Mouse (Mus musculus) forebrain, embryonic 12.5 days (tissue): ENCODE results near the gene Mlx. TPM values are rescaled to one million over a fixed set of nuclear protein-coding genes. Genes with fewer than 3 reads are reported as not detected.
A peak's percentile ranks its signal among the peaks of the same experiment; 100 is the strongest.

Experiments
- ATAC-seq: fragments of 200-750 bp; cut with Nextera tagmentation; 2 replicates; pipeline ENCODE4 v1.8.0; 2017; ENCODE audit warnings: moderate TSS enrichment; ENCODE audit not compliant: low FRiP score
- H3K27ac ChIP-seq: fragments of 300-500 bp; sonication (generic); 2 replicates; pipeline ENCODE4 v1.5.1; 2016; ENCODE audit warnings: mild to moderate bottlenecking
- H3K27me3 ChIP-seq: fragments of 300-500 bp; sonication (generic); 2 replicates; pipeline ENCODE4 v1.6.1; 2016; ENCODE audit warnings: mild to moderate bottlenecking
- H3K36me3 ChIP-seq: fragments of 300-500 bp; sonication (generic); replicated peaks from 2 replicates; pipeline ENCODE4 v1.6.1; 2016; ENCODE audit warnings: mild to moderate bottlenecking
- H3K4me1 ChIP-seq: fragments of 300-500 bp; sonication (generic); 2 replicates; pipeline ENCODE4 v1.6.1; 2016
- H3K4me2 ChIP-seq: fragments of 300-500 bp; sonication (generic); 2 replicates; pipeline ENCODE4 v1.6.1; 2016; ENCODE audit warnings: mild to moderate bottlenecking, moderate library complexity
- H3K4me3 ChIP-seq: fragments of 300-500 bp; sonication (generic); replicated peaks from 2 replicates; pipeline ENCODE4 v1.5.1; 2016; ENCODE audit warnings: mild to moderate bottlenecking
- H3K9ac ChIP-seq: fragments of 300-500 bp; sonication (generic); 2 replicates; pipeline ENCODE4 v1.6.1; 2016; ENCODE audit warnings: mild to moderate bottlenecking
- H3K9me3 ChIP-seq: fragments of 300-500 bp; sonication (generic); 2 replicates; pipeline ENCODE4 v1.6.1; 2016
- WGBS: fragments of 180-500 bp; shearing (Covaris S2); methylation state at CpG from one replicate; pipeline ENCODE4 v1.1.7; 2016; 5-methylcytosine and 5-hydroxymethylcytosine counted together
- polyA plus RNA-seq: library from polyadenylated mRNA; unstranded; fragments of >200 nt; fragmentation: Nextera tagmentation; extraction: Ambion mirVana; gene quantifications from 2 replicates; pipeline ENCODE4 v1.2.1, GENCODE M21; 2016

Mlx gene
- polyA plus RNA-seq, 1 experiment from 2014 or later = 47.6 TPM

DNA sequence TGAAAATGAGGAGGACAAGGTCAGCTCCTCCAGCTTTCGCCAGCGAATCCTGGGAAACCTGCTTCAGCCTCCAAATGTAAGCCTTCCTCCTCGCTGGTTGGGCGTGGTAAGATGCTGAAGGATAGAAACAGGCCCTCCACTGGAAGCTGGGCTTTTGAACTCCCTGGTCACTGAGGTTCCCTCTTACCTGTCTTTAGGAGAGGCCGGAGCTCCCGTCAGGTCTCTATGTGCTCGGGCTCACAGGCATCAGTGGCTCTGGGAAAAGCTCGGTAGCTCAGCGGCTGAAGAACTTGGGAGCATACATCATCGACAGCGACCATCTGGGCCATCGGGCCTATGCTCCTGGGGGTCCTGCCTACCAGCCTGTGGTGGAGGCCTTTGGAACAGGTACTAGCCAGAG, 2.3 kb upstream of the Mlx start:
- Histone ChIP-seq H3K36me3 (peaks cover 20% of the 10 kb centered on the region), H3K9me3 (no peaks in the 10 kb centered on the region), H3K27me3 (peaks cover 17% of the 10 kb centered on the region), H3K4me1 (peaks cover 56% of the 10 kb centered on the region), H3K27ac (no peak overlapping the region), H3K9ac (no peak overlapping the region), H3K4me3 (no peak overlapping the region), H3K4me2 (no peak overlapping the region)
- WGBS = 93% methylated on average over 12 of the region's 12 CpGs
- no peak for ATAC-seq

DNA sequence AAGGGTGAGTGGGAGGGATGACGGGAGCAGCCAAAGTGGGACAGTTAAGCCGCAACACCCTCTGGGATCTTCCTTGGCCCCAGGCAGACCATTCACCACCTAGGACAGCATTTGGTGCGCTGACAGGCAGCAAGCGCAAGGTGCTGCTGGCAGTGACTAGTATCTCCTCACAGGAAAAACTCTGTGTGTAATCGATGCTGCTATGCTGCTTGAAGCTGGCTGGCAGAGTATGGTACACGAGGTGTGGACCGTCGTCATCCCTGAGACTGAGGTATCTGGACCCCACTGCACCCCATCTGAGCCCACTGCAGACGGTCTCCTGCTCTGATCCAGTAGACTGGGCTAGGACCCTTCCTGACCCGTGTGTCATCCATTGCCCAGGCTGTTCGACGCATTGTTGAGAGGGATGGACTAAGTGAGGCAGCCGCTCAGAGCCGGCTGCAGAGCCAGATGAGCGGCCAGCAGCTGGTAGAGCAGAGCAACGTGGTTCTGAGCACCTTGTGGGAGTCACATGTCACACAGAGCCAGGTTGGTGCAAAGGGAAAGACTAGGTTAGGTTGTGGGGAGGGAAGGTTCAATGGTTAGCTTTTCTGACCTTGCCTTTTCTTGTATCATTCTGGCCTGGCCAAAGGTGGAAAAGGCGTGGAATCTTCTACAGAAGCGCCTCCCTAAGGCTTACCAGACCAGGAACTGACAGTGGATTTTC, 1.3 kb upstream of the Mlx start:
- H3K4me3 ChIP-seq = no peak overlapping the region
- H3K9ac ChIP-seq = peak overlapping the region; percentile 42; the same call in 1 of the 2 replicates
- H3K9me3 ChIP-seq = no peaks in the 10 kb centered on the region
- no peak for ATAC-seq
- peaks cover 30% of the 10 kb centered on the region for H3K36me3 ChIP-seq
- peaks cover 7% of the 10 kb centered on the region for H3K27me3 ChIP-seq
- WGBS = 92% methylated on average over 18 of the region's 18 CpGs
- H3K27ac ChIP-seq = no peak overlapping the region; the same call in 1 of the 2 replicates
- peaks cover 54% of the 10 kb centered on the region for H3K4me1 ChIP-seq
- H3K4me2 ChIP-seq = no peak overlapping the region

DNA sequence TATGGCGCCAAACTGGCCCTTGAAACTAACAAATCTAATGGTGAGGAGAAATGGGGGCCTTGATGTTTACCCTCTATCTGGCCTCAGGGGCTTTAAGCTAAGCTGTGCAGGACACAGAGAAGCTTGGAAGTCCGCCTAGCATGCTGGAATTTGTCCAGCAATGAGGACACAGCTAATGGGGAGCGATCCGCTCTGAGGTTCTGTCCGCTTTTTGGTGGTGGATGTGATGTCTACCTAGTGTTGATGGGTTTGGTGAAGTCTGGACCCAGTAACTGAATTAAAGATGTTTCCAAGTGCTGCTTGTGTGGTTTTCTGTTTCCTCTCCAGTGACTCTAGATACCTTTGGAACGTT, 778 bp upstream of the Mlx start:
- H3K4me3 ChIP-seq = peak overlapping the region; percentile 84; the same call in 1 of the 2 replicates
- 85% methylated on average over 6 of the region's 6 CpGs for WGBS
- H3K27ac ChIP-seq = peak overlapping the region; percentile 91
- H3K36me3 ChIP-seq = peaks cover 35% of the 10 kb centered on the region
- no peak for ATAC-seq
- H3K4me2 ChIP-seq = peak overlapping the region; percentile 98
- H3K4me1 ChIP-seq = peaks cover 52% of the 10 kb centered on the region
- no peaks in the 10 kb centered on the region for H3K9me3 ChIP-seq
- H3K9ac ChIP-seq = peak overlapping the region; percentile 42; the same call in 1 of the 2 replicates
- H3K27me3 ChIP-seq = peaks cover 2% of the 10 kb centered on the region

DNA sequence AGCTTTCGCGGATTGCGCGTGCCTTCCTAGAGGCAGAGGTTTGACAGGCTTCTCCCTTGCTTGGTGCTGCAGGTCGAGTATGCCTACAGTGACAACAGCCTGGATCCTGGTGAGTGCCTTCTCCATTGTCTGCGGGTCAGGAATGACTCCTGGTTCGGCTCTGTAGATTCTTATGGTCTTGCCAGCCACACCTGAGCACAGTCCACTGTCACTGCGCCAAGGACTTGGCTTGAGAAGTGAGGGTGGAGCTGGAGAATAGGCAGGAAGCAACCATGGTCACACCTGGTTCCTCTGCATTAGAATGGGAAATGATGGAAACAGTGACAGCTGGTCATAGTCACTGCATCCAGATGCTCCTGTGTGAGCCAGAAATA, 592 bp downstream of the Mlx start:
- Histone ChIP-seq H3K4me3 (peak overlapping the region; percentile 84), H3K27ac (peak overlapping the region; percentile 91; the same call in 1 of the 2 replicates), H3K36me3 (peaks cover 49% of the 10 kb centered on the region), H3K9me3 (no peaks in the 10 kb centered on the region), H3K4me2 (peak overlapping the region; percentile 98), H3K27me3 (no peaks in the 10 kb centered on the region), H3K4me1 (peaks cover 45% of the 10 kb centered on the region), H3K9ac (peak overlapping the region; percentile 89)
- 13% methylated on average over 8 of the region's 8 CpGs for WGBS
- ATAC-seq = no peak; the same call in 1 of the 2 replicates

DNA sequence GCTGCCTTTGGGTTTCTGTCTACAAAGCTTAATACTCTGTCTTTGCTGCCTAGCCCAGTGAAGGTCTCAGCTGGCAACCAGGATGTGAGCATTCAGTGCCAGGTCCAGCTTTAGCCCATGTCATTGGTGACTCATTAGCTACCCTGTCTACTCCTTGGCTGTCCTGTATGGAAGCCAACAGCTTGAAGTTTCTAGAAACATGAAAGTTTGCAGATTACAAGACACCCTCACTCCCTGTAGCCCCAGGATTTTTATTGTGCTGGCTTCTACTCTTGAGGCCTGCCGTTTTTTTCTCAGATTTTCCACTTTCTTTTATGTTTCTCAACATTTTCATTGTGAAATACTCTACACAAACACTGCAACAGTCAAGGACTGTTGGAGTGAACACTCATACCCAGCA, 2.9 kb downstream of the Mlx start:
- Histone ChIP-seq H3K36me3 (peaks cover 61% of the 10 kb centered on the region), H3K27me3 (no peaks in the 10 kb centered on the region), H3K9ac (no peak overlapping the region), H3K9me3 (no peaks in the 10 kb centered on the region), H3K4me1 (peaks cover 46% of the 10 kb centered on the region), H3K4me2 (no peak overlapping the region), H3K27ac (no peak overlapping the region), H3K4me3 (no peak overlapping the region)
- WGBS = 84% methylated on average over 1 of the region's 1 CpGs
- no peak for ATAC-seq

DNA sequence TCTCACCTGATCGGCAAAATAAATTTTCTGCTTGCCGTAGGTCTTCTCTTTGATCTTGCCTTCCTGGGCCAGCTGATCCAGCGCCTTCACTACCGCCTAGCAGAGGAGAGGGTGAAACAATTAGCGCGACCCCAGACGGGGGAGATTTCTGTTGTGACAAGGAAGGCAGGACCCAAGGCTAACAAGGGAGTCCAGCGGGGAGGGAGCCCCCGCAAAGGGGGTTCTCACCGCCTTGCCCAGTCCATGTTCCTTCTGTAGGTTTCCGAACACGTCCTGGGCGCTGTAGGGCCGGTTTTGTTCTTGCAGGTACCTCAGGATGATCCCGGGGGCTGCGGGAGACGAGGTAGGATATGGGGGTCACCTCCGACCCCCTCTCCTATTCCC, 7.8 kb downstream of the Mlx start:
- 1% methylated on average over 18 of the region's 18 CpGs for WGBS
- no peaks in the 10 kb centered on the region for H3K27me3 ChIP-seq
- peak overlapping the region; percentile 74 for H3K9ac ChIP-seq
- peaks cover 19% of the 10 kb centered on the region for H3K4me1 ChIP-seq
- peak overlapping the region; percentile 56; the same call in 1 of the 2 replicates for H3K27ac ChIP-seq
- peak overlapping the region; percentile 74 for H3K4me3 ChIP-seq
- peaks cover 72% of the 10 kb centered on the region for H3K36me3 ChIP-seq
- peak overlapping the region; percentile 72 for H3K4me2 ChIP-seq
- peak; percentile 50 for ATAC-seq
- H3K9me3 ChIP-seq = no peaks in the 10 kb centered on the region

DNA sequence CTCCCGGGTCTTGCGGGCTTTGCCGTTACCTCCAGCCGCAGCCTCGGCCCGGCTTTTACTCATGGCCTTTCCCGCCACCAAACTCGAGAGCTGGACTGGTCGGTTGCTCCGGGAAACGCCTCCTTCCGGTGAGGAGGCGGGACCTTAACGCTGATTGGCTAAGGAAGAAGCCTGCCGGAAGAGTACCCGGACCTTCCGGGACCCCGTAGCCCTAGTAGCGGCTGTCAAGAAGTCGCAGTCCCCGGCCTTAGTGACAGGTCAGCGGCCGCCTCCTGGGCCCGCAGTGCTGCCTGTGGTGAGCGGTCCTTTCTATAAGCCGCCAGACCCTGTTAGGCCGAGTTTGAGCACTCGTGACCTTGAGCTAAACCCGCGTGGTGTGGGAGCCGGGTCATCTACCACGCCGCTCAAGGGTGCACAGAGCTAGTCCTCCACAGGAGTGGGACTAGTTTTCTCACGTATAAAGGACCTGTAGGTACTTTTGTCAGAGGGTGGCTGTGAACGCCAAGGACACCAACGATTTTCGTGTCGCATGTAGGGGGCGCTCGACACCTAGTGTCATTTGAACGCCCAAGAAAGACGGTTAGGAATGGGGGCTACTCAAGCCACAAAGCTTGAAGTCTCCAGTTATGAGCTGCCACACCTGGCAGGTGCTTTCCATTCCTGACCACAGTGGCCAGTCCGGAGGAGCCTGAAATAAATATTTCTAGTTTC, 8.4 kb downstream of the Mlx start, which contains the start of gene Psmc3ip:
TSS of gene Psmc3ip (minus strand) at position 123 of the 711 bp plus-strand sequence.
- Histone ChIP-seq H3K27ac (peak within 1 kb of the TSS; percentile 86), H3K36me3 (peaks cover 72% of the 10 kb centered on the region), H3K4me1 (peaks cover 19% of the 10 kb centered on the region), H3K9me3 (no peaks in the 10 kb centered on the region), H3K4me3 (peak within 1 kb of the TSS; percentile 74), H3K4me2 (peak within 1 kb of the TSS; percentile 72), H3K9ac (peak within 1 kb of the TSS; percentile 74), H3K27me3 (no peaks in the 10 kb centered on the region)
- ATAC-seq = peak; percentile 97
- under 1% methylated on average over 43 of the region's 43 CpGs for WGBS

DNA sequence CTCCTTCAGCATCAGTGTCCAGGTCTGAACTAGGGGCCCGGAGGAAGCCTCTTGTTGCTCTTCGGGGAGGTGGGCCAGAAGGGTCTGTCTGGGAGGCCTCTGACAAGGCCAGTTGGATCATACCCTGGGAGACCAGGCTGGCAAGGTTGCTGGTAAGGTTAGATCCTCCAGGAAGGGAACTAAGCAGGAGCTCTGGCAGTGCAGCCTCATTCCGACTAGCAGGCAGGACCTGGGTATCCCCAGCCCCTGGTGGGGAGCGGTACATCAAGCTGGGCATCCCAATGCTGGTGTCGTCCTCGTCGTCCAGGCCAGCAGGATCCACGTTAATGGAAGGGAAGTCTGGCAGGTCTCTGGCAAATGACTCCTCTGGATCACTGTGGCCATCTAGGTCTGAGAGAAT, 11.2 kb downstream of the Mlx start:
- no peak overlapping the region for H3K27ac ChIP-seq
- H3K4me1 ChIP-seq = peaks cover 19% of the 10 kb centered on the region
- H3K9ac ChIP-seq = no peak overlapping the region
- no peak for ATAC-seq
- H3K4me3 ChIP-seq = no peak overlapping the region
- H3K36me3 ChIP-seq = peaks cover 70% of the 10 kb centered on the region
- WGBS = 91% methylated on average over 8 of the region's 8 CpGs
- no peaks in the 10 kb centered on the region for H3K9me3 ChIP-seq
- H3K4me2 ChIP-seq = no peak overlapping the region
- H3K27me3 ChIP-seq = no peaks in the 10 kb centered on the region

DNA sequence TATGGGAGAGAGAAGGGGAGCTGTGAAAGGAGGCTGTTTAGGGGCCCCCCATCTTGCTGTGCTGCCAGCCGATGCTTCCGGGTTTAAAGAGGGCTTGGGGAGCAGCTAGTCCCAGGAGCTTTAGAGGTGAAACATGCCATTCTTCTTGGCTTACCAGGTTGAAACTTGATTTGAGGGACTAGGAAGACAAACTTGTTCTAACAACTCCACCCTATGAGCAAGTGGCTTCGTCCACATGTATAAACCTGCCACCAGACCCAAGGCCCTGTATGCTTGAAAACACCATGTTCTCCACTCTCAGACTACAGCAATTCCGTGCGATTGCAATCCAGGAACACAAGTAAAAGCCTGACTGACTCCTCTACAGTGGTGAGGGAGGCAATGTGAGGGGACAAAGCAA, 15.9 kb downstream of the Mlx start:
- Histone ChIP-seq H3K9me3 (no peaks in the 10 kb centered on the region), H3K4me1 (no peaks in the 10 kb centered on the region), H3K4me3 (no peak overlapping the region), H3K27ac (no peak overlapping the region), H3K27me3 (no peaks in the 10 kb centered on the region), H3K4me2 (no peak overlapping the region), H3K9ac (no peak overlapping the region), H3K36me3 (peaks cover 62% of the 10 kb centered on the region)
- 94% methylated on average over 5 of the region's 5 CpGs for WGBS
- ATAC-seq = no peak

DNA sequence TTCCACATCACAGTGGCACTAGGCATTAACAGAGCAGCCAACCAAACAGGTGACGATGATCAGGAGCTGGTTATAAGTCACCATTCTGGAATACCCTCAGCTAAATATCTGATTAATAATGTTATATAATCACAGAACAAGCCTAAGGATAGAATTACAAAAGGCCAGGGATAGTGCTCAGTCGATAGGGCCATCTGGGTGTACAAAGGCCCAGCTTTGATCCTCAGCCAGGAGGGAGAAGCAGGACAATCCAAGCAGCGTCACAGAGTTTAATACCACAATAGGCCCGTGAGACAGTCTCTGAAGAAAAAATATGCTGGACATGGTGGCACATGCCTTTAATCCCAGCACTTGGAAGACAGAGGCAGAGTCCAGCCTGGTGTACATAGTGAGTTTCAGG, 22.3 kb downstream of the Mlx start:
- no peak for ATAC-seq

DNA sequence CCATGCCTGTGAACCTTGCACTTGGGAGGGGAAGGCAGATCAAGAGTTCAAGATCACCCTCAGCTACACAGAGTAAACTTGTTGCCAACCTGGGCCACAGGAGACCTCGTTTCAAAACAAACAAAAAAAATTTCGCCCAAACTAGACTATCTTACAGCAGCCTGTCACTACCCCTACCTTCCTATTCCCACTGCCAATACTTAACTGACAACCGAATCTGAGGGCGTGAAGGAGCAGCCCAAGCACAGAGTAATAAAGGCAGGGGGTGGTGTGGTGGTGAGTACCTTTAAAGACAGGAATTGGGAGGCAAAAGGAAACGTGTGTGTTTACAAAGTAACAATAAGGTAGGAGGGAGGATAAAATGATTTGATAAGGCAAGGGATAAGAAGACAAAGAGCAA, 23.6 kb downstream of the Mlx start:
- H3K4me1 ChIP-seq = peaks cover 15% of the 10 kb centered on the region
- no peak overlapping the region for H3K9ac ChIP-seq
- no peaks in the 10 kb centered on the region for H3K9me3 ChIP-seq
- 71% methylated on average over 5 of the region's 5 CpGs for WGBS
- ATAC-seq = no peak
- no peak overlapping the region for H3K27ac ChIP-seq
- no peak overlapping the region for H3K4me2 ChIP-seq
- H3K4me3 ChIP-seq = no peak overlapping the region
- H3K27me3 ChIP-seq = no peaks in the 10 kb centered on the region
- 0 out of 2 replicates have a peak, but pooled peaks cover 8% of the 10 kb centered on the region for H3K36me3 ChIP-seq

More for the DNA sequence above, 22.3 kb downstream of the Mlx start:
- Histone ChIP-seq H3K4me2 (no peak overlapping the region), H3K9ac (no peak overlapping the region), H3K4me1 (peaks cover 4% of the 10 kb centered on the region; the same call in 1 of the 2 replicates), H3K36me3 (0 out of 2 replicates have a peak, but pooled peaks cover 12% of the 10 kb centered on the region), H3K27me3 (no peaks in the 10 kb centered on the region), H3K27ac (no peak overlapping the region), H3K4me3 (no peak overlapping the region), H3K9me3 (no peaks in the 10 kb centered on the region)
- 74% methylated on average over 4 of the region's 4 CpGs for WGBS

DNA sequence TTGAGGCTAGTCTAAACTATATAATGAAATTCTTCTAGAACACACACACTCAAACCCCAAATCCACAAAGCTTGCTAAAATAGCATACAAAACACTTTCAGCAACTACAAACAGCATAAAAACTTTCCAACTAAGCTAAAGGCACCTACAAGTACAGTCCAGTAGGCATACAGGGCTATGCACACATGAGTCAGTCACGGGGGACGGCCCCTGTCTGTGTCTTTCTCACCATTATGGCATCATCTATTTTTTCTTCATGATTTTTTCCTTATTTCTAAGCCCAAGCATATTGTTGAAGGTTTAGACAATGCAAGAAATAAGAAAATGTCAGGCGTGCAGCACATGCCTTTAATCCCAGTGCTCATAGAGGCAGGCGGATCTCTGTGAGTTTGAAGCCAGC, 24.1 kb downstream of the Mlx start:
- no peaks in the 10 kb centered on the region for H3K27me3 ChIP-seq
- H3K4me2 ChIP-seq = no peak overlapping the region
- H3K36me3 ChIP-seq = 0 out of 2 replicates have a peak, but pooled peaks cover 8% of the 10 kb centered on the region
- no peak overlapping the region for H3K4me3 ChIP-seq
- no peak overlapping the region for H3K27ac ChIP-seq
- no peaks in the 10 kb centered on the region for H3K9me3 ChIP-seq
- H3K4me1 ChIP-seq = peaks cover 19% of the 10 kb centered on the region
- ATAC-seq = no peak
- no peak overlapping the region for H3K9ac ChIP-seq
- WGBS = 90% methylated on average over 4 of the region's 4 CpGs
